Mouse (Mus musculus) retina, postnatal 1 day (tissue): ENCODE data around the gene Gm8879.
"Not testable (repeated sequence)": the region's sequence is repeated elsewhere in the genome, so short reads cannot be mapped to it uniquely, and the experiment has no call there.

Experiments
- DNase-seq: peaks from one replicate; pipeline ENCODE4 v3.0.0-alpha.2; 2012

The Gm8879 gene

DNA sequence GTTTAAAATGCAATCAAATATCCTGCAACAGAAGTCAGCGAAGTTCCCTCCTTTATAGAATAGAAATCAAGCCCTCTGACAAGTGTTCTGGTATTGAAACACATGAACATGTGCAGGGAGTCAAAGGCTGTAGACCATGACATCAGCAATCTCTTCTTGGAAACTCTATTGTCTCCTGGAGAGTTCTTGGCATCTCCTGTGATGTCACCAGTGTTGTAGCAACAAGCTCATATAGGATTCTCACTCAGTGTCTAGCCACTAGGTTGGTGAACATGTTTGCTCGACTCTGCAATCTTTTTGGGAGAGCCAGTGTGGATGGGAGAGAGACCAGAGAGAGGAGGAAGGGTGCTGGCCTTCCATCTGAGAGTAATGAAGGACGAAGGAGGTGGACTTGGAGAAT, at the start of gene Gm8879:
TSS of gene Gm8879 (plus strand) at position 301 of the 400 bp plus-strand sequence.
- DNase-seq, result not testable (repeated sequence)

DNA sequence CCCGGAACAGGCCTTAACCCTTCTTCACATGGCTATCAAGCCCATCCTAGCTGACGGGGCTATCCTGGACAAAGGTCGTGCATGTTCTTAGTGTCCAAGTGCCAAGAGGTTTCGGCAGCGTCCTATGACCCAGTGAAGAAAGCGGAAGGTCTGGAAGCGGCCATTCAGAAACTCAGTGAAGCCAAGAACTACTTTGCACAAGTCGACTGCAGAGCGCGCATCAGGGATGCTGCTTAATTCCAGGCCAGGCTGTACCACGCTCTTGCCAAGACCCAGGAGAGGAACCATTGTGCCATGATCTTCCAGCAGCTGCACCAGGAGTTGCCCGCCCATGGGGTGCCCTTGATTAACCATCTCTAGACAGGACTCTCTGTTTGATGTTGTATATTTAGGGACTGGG, 10.6 kb downstream of the Gm8879 start:
- not testable (repeated sequence) for DNase-seq
